Mouse (Mus musculus) limb, embryonic 14.5 days (tissue): Measurements from ENCODE around the gene Pibf1. TPM values are rescaled to one million over a fixed set of nuclear protein-coding genes. Genes with fewer than 3 reads are reported as not detected.

Experiments used
- ATAC-seq: fragments of 200-750 bp; cut with Nextera tagmentation; 2 replicates; pipeline ENCODE4 v1.8.0; 2017; ENCODE audit warnings: low read depth, moderate number of reproducible peaks, moderate TSS enrichment; ENCODE audit not compliant: low FRiP score
- DNase-seq: peaks from one replicate; pipeline ENCODE4 v3.0.0-alpha.2; 2015; ENCODE audit warnings: low spot score
- H3K27ac ChIP-seq: fragments of 300-500 bp; sonication (generic); replicated peaks from 2 replicates; pipeline ENCODE4 v1.5.1; 2014; ENCODE audit warnings: low read depth, mild to moderate bottlenecking, low read length, moderate library complexity, mixed read lengths
- H3K27me3 ChIP-seq: fragments of 300-500 bp; sonication (generic); 2 replicates; pipeline ENCODE4 v1.6.1; 2014; ENCODE audit warnings: low read length, mixed read lengths; ENCODE audit not compliant: control insufficient read depth, insufficient read depth
- H3K36me3 ChIP-seq: fragments of 300-500 bp; sonication (generic); 2 replicates; pipeline ENCODE4 v1.6.1; 2014; ENCODE audit warnings: mild to moderate bottlenecking, low read length, moderate library complexity, mixed read lengths; ENCODE audit not compliant: control insufficient read depth, insufficient read depth
- H3K4me1 ChIP-seq: fragments of 300-500 bp; sonication (generic); 2 replicates; pipeline ENCODE4 v1.6.1; 2014; ENCODE audit warnings: antibody characterized with exemption, low read length, mixed read lengths; ENCODE audit not compliant: control insufficient read depth, insufficient read depth
- H3K4me2 ChIP-seq: fragments of 300-500 bp; sonication (generic); replicated peaks from 2 replicates; pipeline ENCODE4 v1.6.1; 2014; ENCODE audit warnings: low read depth, mild to moderate bottlenecking, low read length, moderate library complexity; ENCODE audit not compliant: severe bottlenecking
- H3K4me3 ChIP-seq: fragments of 300-500 bp; sonication (generic); replicated peaks from 2 replicates; pipeline ENCODE4 v1.5.1; 2014; ENCODE audit warnings: low read length
- H3K9ac ChIP-seq: fragments of 300-500 bp; sonication (generic); 2 replicates; pipeline ENCODE4 v1.6.1; 2014; ENCODE audit warnings: mild to moderate bottlenecking, low read depth, low read length, moderate library complexity; ENCODE audit not compliant: severe bottlenecking
- H3K9me3 ChIP-seq: fragments of 300-500 bp; sonication (generic); 2 replicates; pipeline ENCODE4 v1.6.1; 2016; ENCODE audit warnings: low read length; ENCODE audit not compliant: control insufficient read depth
- POLR2A ChIP-seq: fragments of 200-500 bp; IDR thresholded peaks from 2 replicates; pipeline ENCODE4 v1.8.0; 2012; ENCODE audit warnings: inconsistent platforms, mild to moderate bottlenecking, moderate library complexity, borderline replicate concordance; ENCODE audit not compliant: insufficient read depth, insufficient read length; ENCODE audit errors: extremely low read depth
- WGBS: fragments of 180-500 bp; shearing (Covaris S2); extraction: QIAGEN DNeasy Blood & Tissue Kit; methylation state at CpG from one replicate; pipeline ENCODE4 v1.1.7; 2014; 5-methylcytosine and 5-hydroxymethylcytosine counted together
- polyA plus RNA-seq, 2 experiments: library from polyadenylated mRNA; depleted of rRNA in 1 of 2; stranded (reverse) in 1 of 2; unstranded in 1 of 2; fragments of >200 nt; fragmentation: Nextera tagmentation in 1 of 2; extraction: Ambion mirVana in 1 of 2; gene quantifications; 2 replicates each; pipeline versions ENCODE4 v1.2.1 to v1.2.3; 2012 to 2014

Gene Pibf1
- polyA plus RNA-seq, 2 experiments: 9.8 to 14.5 TPM

DNA sequence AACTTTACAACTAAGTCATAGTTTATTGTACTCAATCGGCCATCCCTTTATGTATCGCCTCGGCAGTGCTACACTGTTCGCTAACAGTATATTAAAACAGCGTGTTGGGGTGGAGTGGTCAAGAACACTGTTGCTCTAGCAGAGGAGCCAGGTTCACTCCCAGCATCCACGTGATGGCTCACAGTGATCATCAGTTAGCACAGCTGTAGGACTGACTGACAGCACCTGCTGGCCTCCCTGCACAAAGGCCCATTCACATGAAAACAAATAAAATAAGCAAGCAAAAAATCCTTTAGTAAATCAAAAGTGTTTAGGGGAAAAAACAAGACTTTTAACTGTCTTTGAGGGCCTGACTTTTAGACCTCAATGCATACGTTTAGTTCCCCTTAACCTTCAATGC, 10.3 kb upstream of the Pibf1 start:
- peaks cover 66% of the 10 kb centered on the region for H3K36me3 ChIP-seq
- no peaks in the 10 kb centered on the region for H3K9me3 ChIP-seq
- no peak overlapping the region for H3K27ac ChIP-seq
- ATAC-seq: no peak
- H3K4me2 ChIP-seq: no peak overlapping the region
- H3K27me3 ChIP-seq: no peaks in the 10 kb centered on the region
- 89% methylated on average over 7 of the region's 7 CpGs for WGBS
- TF ChIP-seq POLR2A: no peak
- no peak for DNase-seq
- no peak overlapping the region for H3K9ac ChIP-seq
- no peaks in the 10 kb centered on the region for H3K4me1 ChIP-seq
- no peak overlapping the region for H3K4me3 ChIP-seq

- 7% methylated on average over 20 of the region's 20 CpGs for WGBS
- no peak for ATAC-seq
- TF ChIP-seq POLR2A: no peak
- H3K36me3 ChIP-seq: peaks cover 38% of the 10 kb centered on the region
- peak overlapping the region; percentile 92 for H3K4me3 ChIP-seq
- DNase-seq: peak; percentile 10
- no peak overlapping the region for H3K27ac ChIP-seq
- H3K27me3 ChIP-seq: no peaks in the 10 kb centered on the region
- peak overlapping the region; percentile 91 for H3K9ac ChIP-seq
- peak overlapping the region; percentile 46 for H3K4me2 ChIP-seq
- no peaks in the 10 kb centered on the region for H3K9me3 ChIP-seq
- H3K4me1 ChIP-seq: peaks cover 7% of the 10 kb centered on the region
Measured at GRCm38 (mm10) chr14:99099967-99100587, 853 bp downstream of the Pibf1 start.

DNA sequence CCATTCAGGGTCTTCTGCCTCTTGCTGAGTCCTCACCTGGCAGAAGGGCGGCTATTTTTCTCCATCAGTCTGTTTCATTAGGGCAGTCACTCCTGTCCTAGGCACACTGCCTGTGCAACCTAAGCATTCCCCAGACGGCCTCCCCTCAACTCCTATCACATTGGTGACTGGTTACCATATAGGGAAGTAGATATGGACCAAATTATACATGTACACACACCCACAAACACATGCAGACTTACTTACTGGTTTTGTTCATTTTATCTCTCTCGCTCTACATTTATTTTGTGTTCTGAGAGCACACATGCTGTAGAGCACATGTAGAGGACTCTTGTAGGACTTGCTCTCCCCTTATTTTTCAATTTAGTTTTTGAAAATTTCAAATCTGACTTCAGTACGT, 3.8 kb downstream of the Pibf1 start:
- Histone ChIP-seq H3K27me3 (no peaks in the 10 kb centered on the region), H3K4me2 (no peak overlapping the region), H3K27ac (no peak overlapping the region), H3K36me3 (peaks cover 29% of the 10 kb centered on the region), H3K4me1 (peaks cover 7% of the 10 kb centered on the region), H3K9ac (no peak overlapping the region), H3K4me3 (no peak overlapping the region), H3K9me3 (no peaks in the 10 kb centered on the region)
- DNase-seq: no peak
- no peak for ATAC-seq
- TF ChIP-seq POLR2A: no peak
- WGBS: 91% methylated on average over 4 of the region's 4 CpGs

GRCm38 (mm10) chr14:99104542-99105123, 5.4 kb downstream of the Pibf1 start:
- peaks cover 41% of the 10 kb centered on the region for H3K36me3 ChIP-seq
- H3K9ac ChIP-seq: no peak overlapping the region
- H3K9me3 ChIP-seq: no peaks in the 10 kb centered on the region
- no peaks in the 10 kb centered on the region for H3K4me1 ChIP-seq
- no peak overlapping the region for H3K27ac ChIP-seq
- H3K4me2 ChIP-seq: no peak overlapping the region
- TF ChIP-seq POLR2A: no peak
- ATAC-seq: no peak
- 92% methylated on average over 6 of the region's 6 CpGs for WGBS
- H3K27me3 ChIP-seq: no peaks in the 10 kb centered on the region
- no peak overlapping the region for H3K4me3 ChIP-seq
- DNase-seq: no peak

- ATAC-seq: no peak
- WGBS: 93% methylated on average over 2 of the region's 2 CpGs
- peaks cover 57% of the 10 kb centered on the region for H3K36me3 ChIP-seq
Measured at GRCm38 (mm10) chr14:99106671-99107070, 7.4 kb downstream of the Pibf1 start.

More at GRCm38 (mm10) chr14:99106671-99107070, 7.4 kb downstream of the Pibf1 start:
- H3K9ac ChIP-seq: no peak overlapping the region
- no peaks in the 10 kb centered on the region for H3K9me3 ChIP-seq
- no peaks in the 10 kb centered on the region for H3K27me3 ChIP-seq
- no peak for TF ChIP-seq POLR2A
- no peaks in the 10 kb centered on the region for H3K4me1 ChIP-seq
- no peak overlapping the region for H3K4me2 ChIP-seq
- no peak overlapping the region for H3K4me3 ChIP-seq
- DNase-seq: no peak
- no peak overlapping the region for H3K27ac ChIP-seq
